ENCODE assay signal across 13 mouse cellular contexts in genomic region chr16:45098886-45099210, GRCm38 (mm10). TPM values are rescaled to one million over a fixed set of nuclear protein-coding genes. Genes with fewer than 3 reads are reported as not detected.
DNase-seq lines count a peak whose midpoint lies in the region; ATAC-seq and TF ChIP-seq lines count a peak whose summit lies in the region.
"Had no signal": no experiment of that assay in that cellular context is flagged by ENCODE, and none has a peak within 500 bp of the region (broad histone marks: within the 10 kb centered on the region; RNA-seq: fewer than 3 reads in every experiment).

No protein-coding gene starts in this region.

- ATAC-seq in forebrain, embryonic 15.5 days (replicated peaks), result peak; percentile 27; the same call in 1 of the 2 replicates
- ATAC-seq in neural tube, embryonic 14.5 days (ENCODE audit: low read depth), result peak; percentile 14; the same call in 1 of the 2 replicates
- ATAC-seq: Patski had no signal

- H3K27me3 ChIP-seq in heart, adult 2 months (ENCODE audit: control insufficient read depth, insufficient read depth, low read length), result no peaks in the 10 kb centered on the region
- H3K27me3 ChIP-seq in forebrain, embryonic 15.5 days, result no peaks in the 10 kb centered on the region
- H3K27me3 ChIP-seq in neural tube, embryonic 14.5 days (ENCODE audit: control insufficient read depth, insufficient read depth, low read length), result no peaks in the 10 kb centered on the region
- no peaks in the 10 kb centered on the region for H3K27me3 ChIP-seq in cerebellum, adult 2 months (ENCODE audit: control insufficient read depth, insufficient read depth, low read length)
- H3K27me3 ChIP-seq: Patski had no signal

- TF ChIP-seq EP300 in heart, adult 2 months (IDR thresholded peaks at IDR 0.05; ENCODE audit: insufficient read depth, low read depth, low read length), result no peak

- H3K9me3 ChIP-seq in forebrain, embryonic 15.5 days, result no peaks in the 10 kb centered on the region
- H3K9me3 ChIP-seq in neural tube, embryonic 14.5 days (ENCODE audit: control insufficient read depth, low read length), result no peaks in the 10 kb centered on the region
- H3K9me3 ChIP-seq: liver, embryonic 13.5 days had no signal

- WGBS in heart, adult 2 months, result 47% methylated on average over 6 of the region's 6 CpGs
- 47% methylated on average over 6 of the region's 6 CpGs for WGBS in forebrain, embryonic 15.5 days
- WGBS in neural tube, embryonic 14.5 days, result 37% methylated on average over 6 of the region's 6 CpGs
- 68% methylated on average over 6 of the region's 6 CpGs for WGBS in cerebellum, adult 2 months

- intact Hi-C loops in heart, adult 2 months (cut with DNase I), result loop anchor here (5.0 to 10.0 kb wide), 3 partner anchors 58 to 374 kb away; partner anchors contain the start of genes Atg3, Gtpbp8, Nepro and Slc35a5

- no peak for TF ChIP-seq CTCF in heart, adult 2 months (IDR thresholded peaks at IDR 0.05)
- TF ChIP-seq CTCF in layer of hippocampus, adult 2 months (conservative IDR thresholded peaks at IDR 0.05), result no peak
- no peak for TF ChIP-seq CTCF in cerebellum, adult 2 months (IDR thresholded peaks at IDR 0.05; ENCODE audit: borderline replicate concordance, insufficient read depth, low read depth, low read length)

- H3K79me2 ChIP-seq in heart, adult 2 months (replicated peaks; ENCODE audit: control insufficient read depth, insufficient read depth, low read length), result no peaks in the 10 kb centered on the region; the same call in none of the 2 replicates

- H3K4me2 ChIP-seq in forebrain, embryonic 15.5 days (replicated peaks), result peak overlapping the region; percentile 18
- peak overlapping the region; percentile 29; the same call in 1 of the 2 replicates for H3K4me2 ChIP-seq in neural tube, embryonic 14.5 days (ENCODE audit: low read depth, low read length)
- H3K4me2 ChIP-seq: liver, embryonic 13.5 days; midbrain, embryonic 11.5 days had no signal

- H3K36me3 ChIP-seq in heart, adult 2 months (ENCODE audit: control insufficient read depth, insufficient read depth, low read length), result peaks cover 6% of the 10 kb centered on the region
- H3K36me3 ChIP-seq in forebrain, embryonic 15.5 days, result no peaks in the 10 kb centered on the region
- H3K36me3 ChIP-seq in neural tube, embryonic 14.5 days (ENCODE audit: control insufficient read depth, insufficient read depth, low read length), result no peaks in the 10 kb centered on the region
- H3K36me3 ChIP-seq: liver, embryonic 13.5 days had no signal

- H3K4me1 ChIP-seq in heart, adult 2 months (ENCODE audit: control insufficient read depth, insufficient read depth, low read length), result peaks cover 9% of the 10 kb centered on the region
- H3K4me1 ChIP-seq in forebrain, embryonic 15.5 days, result peaks cover 26% of the 10 kb centered on the region
- H3K4me1 ChIP-seq in neural tube, embryonic 14.5 days (ENCODE audit: control insufficient read depth, insufficient read depth, low read length), result peaks cover 9% of the 10 kb centered on the region
- no peaks in the 10 kb centered on the region for H3K4me1 ChIP-seq in cerebellum, adult 2 months (ENCODE audit: control insufficient read depth, insufficient read depth, low read length)
- H3K4me1 ChIP-seq: liver, embryonic 13.5 days had no signal

- H3K9ac ChIP-seq in heart, adult 2 months (ENCODE audit: low read depth, low read length), result no peak overlapping the region
- H3K9ac ChIP-seq in forebrain, embryonic 15.5 days (replicated peaks), result no peak overlapping the region
- H3K9ac ChIP-seq in neural tube, embryonic 14.5 days (replicated peaks; ENCODE audit: low read depth, low read length), result no peak overlapping the region
- H3K9ac ChIP-seq: liver, embryonic 13.5 days had no signal

- peak overlapping the region; percentile 39 for H3K27ac ChIP-seq in heart, adult 2 months
- H3K27ac ChIP-seq in layer of hippocampus, adult 2 months, result peak overlapping the region; percentile 54
- peak overlapping the region; percentile 55 for H3K27ac ChIP-seq in forebrain, embryonic 15.5 days (replicated peaks)
- peak overlapping the region; percentile 4; the same call in 1 of the 2 replicates for H3K27ac ChIP-seq in neural tube, embryonic 14.5 days (ENCODE audit: low read depth, low read length)
- no peak overlapping the region for H3K27ac ChIP-seq in cerebellum, adult 2 months (ENCODE audit: insufficient read depth, low read length)
- H3K27ac ChIP-seq: liver, embryonic 13.5 days had no signal

- DNase-seq in heart, adult 2 months, result no peak
- no peak for DNase-seq in heart, adult 8-10 months (ENCODE audit: low spot score)
- peak in 1 of 2 experiments; percentile 29 for DNase-seq in layer of hippocampus, adult 2 months (ENCODE audit: low spot score in 2 of 2)
- DNase-seq in layer of hippocampus, adult 9-11 months, result no peak
- DNase-seq in T-cell, adult 2 months (ENCODE audit: low spot score), result no peak
- DNase-seq in cerebellum, adult 2 months, result no peak
- DNase-seq: B cell, adult 2 months; gastrocnemius, postnatal 10 days; liver, embryonic 13.5 days had no signal

- peak overlapping the region; percentile 36 for H3K4me3 ChIP-seq in heart, adult 2 months
- H3K4me3 ChIP-seq in layer of hippocampus, adult 2 months, result peak overlapping the region; percentile 46
- H3K4me3 ChIP-seq in forebrain, embryonic 15.5 days, result 0 out of 2 replicates have a peak overlapping the region, but pooled peaks have one; percentile 9
- H3K4me3 ChIP-seq in neural tube, embryonic 14.5 days (ENCODE audit: low read depth, low read length), result peak overlapping the region; percentile 9; the same call in 1 of the 2 replicates
- no peak overlapping the region for H3K4me3 ChIP-seq in cerebellum, adult 2 months (replicated peaks; ENCODE audit: insufficient read depth, low read depth, low read length)
- H3K4me3 ChIP-seq: liver, embryonic 13.5 days had no signal

- TF ChIP-seq POLR2A in heart, adult 2 months (IDR thresholded peaks at IDR 0.05; ENCODE audit: insufficient read depth, low read depth, low read length), result no peak
- TF ChIP-seq POLR2A in cerebellum, adult 2 months (IDR thresholded peaks at IDR 0.05; ENCODE audit: borderline replicate concordance, insufficient read depth, low read length), result no peak

RNA-seq across cellular contexts. Expression of gene Ccdc80, which starts 5.6 kb away (rescaled TPM):
- total RNA-seq in heart, adult 2 months (2021), result 10 to 100 TPM; 64.0 to 65.3 TPM
- polyA plus RNA-seq in heart, adult 2 months (2012; rRNA removed), result 43.4 and 59.4 TPM in 2 replicates
- total RNA-seq in heart, adult 8-10 months (2022), result 10 to 100 TPM; 41.6 to 54.5 (median 48.7) TPM
- 1 to 10 TPM; 3.1 to 3.8 TPM for total RNA-seq in layer of hippocampus, adult 2 months (2021)
- polyA plus RNA-seq in forebrain, embryonic 15.5 days (2015; fragmentation: Nextera tagmentation; extraction: Ambion mirVana), result 26.3 and 26.5 TPM in 2 replicates
- polyA plus RNA-seq in neural tube, embryonic 14.5 days (2014; fragmentation: Nextera tagmentation; extraction: Ambion mirVana), result 15.6 and 22.4 TPM in 2 replicates
- polyA plus RNA-seq in cerebellum, adult 2 months (2012; rRNA removed), result 3.2 and 3.8 TPM in 2 replicates

RNA-seq across cellular contexts. Expression of gene Slc35a5, which starts 59.7 kb away (rescaled TPM):
- 10 to 100 TPM in 1 of 2 experiments, 1 to 10 TPM in 1; 9.5 to 11.1 TPM for total RNA-seq in heart, adult 2 months (2021)
- polyA plus RNA-seq in heart, adult 2 months (2012; rRNA removed), result 8.0 and 12.9 TPM in 2 replicates
- total RNA-seq in heart, adult 8-10 months (2022), result 10 to 100 TPM in 2 of 4 experiments, 1 to 10 TPM in 2; 8.8 to 12.6 (median 10.2) TPM
- 10 to 100 TPM; 49.3 to 52.8 TPM for total RNA-seq in layer of hippocampus, adult 2 months (2021)
- polyA plus RNA-seq in forebrain, embryonic 15.5 days (2015; fragmentation: Nextera tagmentation; extraction: Ambion mirVana), result 33.1 and 38.3 TPM in 2 replicates
- 36.8 and 43.9 TPM in 2 replicates for polyA plus RNA-seq in neural tube, embryonic 14.5 days (2014; fragmentation: Nextera tagmentation; extraction: Ambion mirVana)
- 40.0 and 40.8 TPM in 2 replicates for polyA plus RNA-seq in cerebellum, adult 2 months (2012; rRNA removed)

RNA-seq across cellular contexts. Expression of gene Atg3, which starts 59.7 kb away (rescaled TPM):
- 10 to 100 TPM; 19.1 to 22.7 TPM for total RNA-seq in heart, adult 2 months (2021)
- polyA plus RNA-seq in heart, adult 2 months (2012; rRNA removed), result 7.6 and 11.1 TPM in 2 replicates
- 10 to 100 TPM; 21.6 to 24.2 (median 22.4) TPM for total RNA-seq in heart, adult 8-10 months (2022)
- total RNA-seq in layer of hippocampus, adult 2 months (2021), result 10 to 100 TPM; 42.9 to 45.3 TPM
- 52.3 and 54.0 TPM in 2 replicates for polyA plus RNA-seq in forebrain, embryonic 15.5 days (2015; fragmentation: Nextera tagmentation; extraction: Ambion mirVana)
- 51.5 and 55.7 TPM in 2 replicates for polyA plus RNA-seq in neural tube, embryonic 14.5 days (2014; fragmentation: Nextera tagmentation; extraction: Ambion mirVana)
- polyA plus RNA-seq in cerebellum, adult 2 months (2012; rRNA removed), result 52.1 and 54.8 TPM in 2 replicates
